Mouse (Mus musculus) embryonic fibroblast, embryonic 13.5 days (primary cell): Measurements from ENCODE around the gene Asb1. TPM values are rescaled to one million over a fixed set of nuclear protein-coding genes. Genes with fewer than 3 reads are reported as not detected.

Experiments
- H3K27ac ChIP-seq: 2 replicates; pipeline ENCODE4 v1.5.1; 2012; ENCODE audit warnings: low read length, control low read depth, inconsistent platforms; ENCODE audit not compliant: insufficient read depth
- H3K4me1 ChIP-seq: 2 replicates; pipeline ENCODE4 v1.6.1; 2011; ENCODE audit warnings: low read length; ENCODE audit not compliant: control insufficient read depth, insufficient read depth
- H3K4me3 ChIP-seq: 2 replicates; pipeline ENCODE4 v1.5.1; 2011; ENCODE audit warnings: mild to moderate bottlenecking, control low read depth, low read length; ENCODE audit not compliant: insufficient read depth
- CTCF ChIP-seq: IDR thresholded peaks from 2 replicates; pipeline ENCODE4 v1.5.1; 2011; ENCODE audit warnings: mild to moderate bottlenecking, control low read depth, low read length, moderate library complexity, borderline replicate concordance; ENCODE audit not compliant: insufficient read depth
- POLR2A ChIP-seq: IDR thresholded peaks from 2 replicates; pipeline ENCODE4 v1.6.1; 2011; ENCODE audit warnings: low read depth, mild to moderate bottlenecking, control low read depth, low read length, moderate library complexity
- polyA plus RNA-seq: library from polyadenylated mRNA; stranded (reverse); fragments of >200 nt; gene quantifications from 2 replicates; pipeline ENCODE4 v1.2.4, GENCODE M21; 2011; ENCODE audit warnings: low read depth; ENCODE audit not compliant: missing spikeins, insufficient read length

The Asb1 gene
- polyA plus RNA-seq: 8.2 and 9.8 TPM in 2 replicates

GRCm38 (mm10) chr1:91540271-91540826, at the start of gene Asb1:
Gene Asb1 (plus strand): TSS chr1:91540544.
- Histone ChIP-seq H3K4me3 (peak within 1 kb of the TSS; percentile 74), H3K4me1 (no peaks in the 10 kb centered on the region), H3K27ac (no peak within 1 kb of the TSS)
- TF ChIP-seq POLR2A: peak; percentile 96
- no peak for TF ChIP-seq CTCF

- TF ChIP-seq POLR2A (no peak), CTCF (no peak)
- Histone ChIP-seq H3K4me3 (no peak overlapping the region), H3K27ac (no peak overlapping the region; the same call in 1 of the 2 replicates), H3K4me1 (peaks cover 12% of the 10 kb centered on the region)
Measured at GRCm38 (mm10) chr1:91492740-91493139, 47.6 kb upstream of the Asb1 start.

- TF ChIP-seq CTCF: no peak
- TF ChIP-seq POLR2A: no peak
- peaks cover 12% of the 10 kb centered on the region for H3K4me1 ChIP-seq
- H3K27ac ChIP-seq: no peak overlapping the region
- no peak overlapping the region for H3K4me3 ChIP-seq
Measured at GRCm38 (mm10) chr1:91493938-91494337, 46.4 kb upstream of the Asb1 start.

GRCm38 (mm10) chr1:91494457-91495140, 45.7 kb upstream of the Asb1 start, which contains the start of gene Traf3ip1:
Gene Traf3ip1 (plus strand): TSS chr1:91494647.
- TF ChIP-seq POLR2A (peak; percentile 73), CTCF (no peak)
- H3K4me3 ChIP-seq: peak within 1 kb of the TSS; percentile 89
- H3K4me1 ChIP-seq: peaks cover 12% of the 10 kb centered on the region
- H3K27ac ChIP-seq: no peak within 1 kb of the TSS

- H3K27ac ChIP-seq: no peak overlapping the region
Measured at GRCm38 (mm10) chr1:91495321-91495720, 45.0 kb upstream of the Asb1 start.

GRCm38 (mm10) chr1:91498579-91498978, 41.8 kb upstream of the Asb1 start:
- Histone ChIP-seq H3K4me3 (no peak overlapping the region), H3K27ac (no peak overlapping the region), H3K4me1 (no peaks in the 10 kb centered on the region)
- TF ChIP-seq POLR2A (no peak), CTCF (no peak)

More at GRCm38 (mm10) chr1:91495321-91495720, 45.0 kb upstream of the Asb1 start:
- no peak for TF ChIP-seq POLR2A
- no peak for TF ChIP-seq CTCF
- Histone ChIP-seq H3K4me3 (peak overlapping the region; percentile 89), H3K4me1 (peaks cover 6% of the 10 kb centered on the region)

- Histone ChIP-seq H3K27ac (no peak overlapping the region), H3K4me3 (no peak overlapping the region), H3K4me1 (no peaks in the 10 kb centered on the region)
- no peak for TF ChIP-seq POLR2A
- TF ChIP-seq CTCF: no peak
Measured at GRCm38 (mm10) chr1:91504615-91505014, 35.7 kb upstream of the Asb1 start.

GRCm38 (mm10) chr1:91514916-91515315, 25.4 kb upstream of the Asb1 start:
- no peaks in the 10 kb centered on the region for H3K4me1 ChIP-seq
- no peak overlapping the region for H3K4me3 ChIP-seq
- peak; percentile 25; the same call in 1 of the 2 replicates for TF ChIP-seq CTCF
- TF ChIP-seq POLR2A: no peak
- no peak overlapping the region for H3K27ac ChIP-seq

GRCm38 (mm10) chr1:91515642-91516041, 24.7 kb upstream of the Asb1 start:
- no peaks in the 10 kb centered on the region for H3K4me1 ChIP-seq
- H3K27ac ChIP-seq: no peak overlapping the region
- TF ChIP-seq CTCF (no peak), POLR2A (no peak)
- H3K4me3 ChIP-seq: no peak overlapping the region

- no peaks in the 10 kb centered on the region for H3K4me1 ChIP-seq
- TF ChIP-seq POLR2A (no peak), CTCF (peak; percentile 93)
- no peak overlapping the region for H3K27ac ChIP-seq
- H3K4me3 ChIP-seq: no peak overlapping the region
Measured at GRCm38 (mm10) chr1:91523759-91524158, 16.6 kb upstream of the Asb1 start.
